Mouse (Mus musculus): ENCODE measurements at regions not wholly inside any gene's neighbourhood (a gene's known extent, or its start where the extent isn't known, plus 50 kb on each side); places are given as distances from the start of the nearest gene placed in this dataset.

DNA sequence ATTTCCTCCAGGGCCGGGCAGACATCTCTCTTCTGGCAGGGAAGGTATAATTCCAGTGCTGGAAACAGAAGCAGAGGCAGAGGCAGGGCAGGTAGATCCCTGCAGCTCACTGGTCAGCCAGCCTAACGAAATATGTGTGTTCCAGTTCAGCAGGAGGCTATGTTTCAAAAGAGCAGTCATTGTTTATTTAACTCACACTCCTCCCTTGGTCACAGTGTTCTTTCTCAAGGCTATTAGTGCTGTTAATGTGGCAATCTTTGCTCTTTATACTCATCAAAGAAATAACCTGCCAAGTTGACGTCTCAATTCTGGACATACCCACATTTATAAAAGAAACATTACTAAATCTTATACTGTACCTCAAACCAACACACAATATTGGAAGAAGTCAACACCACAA is 253.3 kb upstream of the Adgrl3 start:
- TF ChIP-seq CTCF (IDR thresholded peaks at IDR 0.05; ENCODE audit: control insufficient read depth, insufficient read depth, insufficient read length) (no peak), MAX (IDR thresholded peaks at IDR 0.05) (no peak), MYOG (IDR thresholded peaks at IDR 0.05; ENCODE audit: control insufficient read depth, extremely low read depth, insufficient read length) (no peak)

All from C2C12 (cell line).